Mouse (Mus musculus) lung, postnatal 0 days (tissue): ENCODE results near the gene Slc2a3. TPM values are rescaled to one million over a fixed set of nuclear protein-coding genes. Genes with fewer than 3 reads are reported as not detected.

Experiments
- ATAC-seq: fragments of 200-750 bp; cut with Nextera tagmentation; 2 replicates; pipeline ENCODE4 v1.8.0; 2017; ENCODE audit warnings: moderate library complexity
- DNase-seq: peaks from one replicate; pipeline ENCODE4 v3.0.0-alpha.2; 2016; ENCODE audit warnings: low spot score
- H3K27ac ChIP-seq: fragments of 300-500 bp; sonication (generic); 2 replicates; pipeline ENCODE4 v1.5.1; 2014; ENCODE audit warnings: antibody characterized with exemption, mild to moderate bottlenecking, low read length, mixed read lengths
- H3K27me3 ChIP-seq: fragments of 300-500 bp; sonication (generic); replicated peaks from 2 replicates; pipeline ENCODE4 v1.6.1; 2014; ENCODE audit warnings: low read length, mixed read lengths; ENCODE audit not compliant: insufficient read depth
- H3K36me3 ChIP-seq: fragments of 300-500 bp; sonication (generic); 2 replicates; pipeline ENCODE4 v1.6.1; 2014; ENCODE audit warnings: low read length, mixed read lengths; ENCODE audit not compliant: insufficient read depth
- H3K4me1 ChIP-seq: fragments of 300-500 bp; sonication (generic); 2 replicates; pipeline ENCODE4 v1.6.1; 2014; ENCODE audit warnings: antibody characterized with exemption, low read depth, low read length, mixed read lengths; ENCODE audit not compliant: insufficient read depth
- H3K4me2 ChIP-seq: fragments of 300-500 bp; sonication (generic); replicated peaks from 2 replicates; pipeline ENCODE4 v1.6.1; 2014; ENCODE audit warnings: low read depth, mild to moderate bottlenecking, low read length, moderate library complexity, mixed read lengths
- H3K4me3 ChIP-seq: fragments of 300-500 bp; sonication (generic); 2 replicates; pipeline ENCODE4 v1.5.1; 2014; ENCODE audit warnings: low read depth, low read length
- H3K9ac ChIP-seq: fragments of 300-500 bp; sonication (generic); replicated peaks from 2 replicates; pipeline ENCODE4 v1.6.1; 2014; ENCODE audit warnings: low read depth, mild to moderate bottlenecking
- H3K9me3 ChIP-seq: fragments of 300-500 bp; sonication (generic); 2 replicates; pipeline ENCODE4 v1.6.1; 2016; ENCODE audit warnings: low read length, mixed read lengths
- CTCF ChIP-seq: IDR thresholded peaks from 2 replicates; pipeline ENCODE4 v1.5.1; 2016; ENCODE audit warnings: antibody characterized with exemption, mild to moderate bottlenecking
- EP300 ChIP-seq: IDR thresholded peaks from 2 replicates; pipeline ENCODE4 v1.6.1; 2016; ENCODE audit warnings: antibody characterized with exemption, mild to moderate bottlenecking, control low read depth
- WGBS: fragments of 180-500 bp; shearing (Covaris S2); extraction: QIAGEN DNeasy Blood & Tissue Kit; methylation state at CpG from one replicate; pipeline ENCODE4 v1.1.7; 2014; 5-methylcytosine and 5-hydroxymethylcytosine counted together
- polyA plus RNA-seq: library from polyadenylated mRNA; unstranded; fragments of >200 nt; fragmentation: Nextera tagmentation; extraction: Ambion mirVana; gene quantifications from 2 replicates; pipeline ENCODE4 v1.2.1, GENCODE M21; 2015

The Slc2a3 gene
- polyA plus RNA-seq, 1 experiment from 2014 or later: 3.8 TPM

DNA sequence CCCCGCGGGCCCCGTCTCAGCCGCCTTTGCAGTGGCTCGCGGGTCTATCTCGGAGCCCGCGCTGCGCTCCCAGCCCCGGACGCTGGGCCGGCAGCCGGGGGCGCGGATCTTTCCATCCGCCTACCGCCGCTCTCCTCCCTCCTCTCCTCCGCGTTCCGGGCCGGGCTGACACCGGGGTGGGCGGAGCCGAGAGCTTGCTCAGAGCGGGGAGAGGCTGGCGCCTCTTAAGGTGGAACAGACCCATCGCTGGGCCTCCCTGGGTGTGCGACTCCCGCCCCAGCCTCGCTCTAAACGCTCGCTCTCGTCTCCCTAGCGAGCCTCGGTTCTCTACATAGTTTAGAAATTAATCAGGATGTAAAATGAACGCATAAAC, 9.8 kb upstream of the Slc2a3 start:
- no peaks in the 10 kb centered on the region for H3K27me3 ChIP-seq
- H3K4me1 ChIP-seq: 0 out of 2 replicates have a peak, but pooled peaks cover 3% of the 10 kb centered on the region
- no peak for TF ChIP-seq EP300
- TF ChIP-seq CTCF: peak; percentile 31
- H3K36me3 ChIP-seq: no peaks in the 10 kb centered on the region
- peak overlapping the region; percentile 69 for H3K9ac ChIP-seq
- ATAC-seq: peak; percentile 95
- peak overlapping the region; percentile 54 for H3K4me2 ChIP-seq
- DNase-seq: peak; percentile 98
- H3K4me3 ChIP-seq: peak overlapping the region; percentile 66
- no peaks in the 10 kb centered on the region for H3K9me3 ChIP-seq
- H3K27ac ChIP-seq: peak overlapping the region; percentile 99
- WGBS: under 1% methylated on average over 36 of the region's 38 CpGs

DNA sequence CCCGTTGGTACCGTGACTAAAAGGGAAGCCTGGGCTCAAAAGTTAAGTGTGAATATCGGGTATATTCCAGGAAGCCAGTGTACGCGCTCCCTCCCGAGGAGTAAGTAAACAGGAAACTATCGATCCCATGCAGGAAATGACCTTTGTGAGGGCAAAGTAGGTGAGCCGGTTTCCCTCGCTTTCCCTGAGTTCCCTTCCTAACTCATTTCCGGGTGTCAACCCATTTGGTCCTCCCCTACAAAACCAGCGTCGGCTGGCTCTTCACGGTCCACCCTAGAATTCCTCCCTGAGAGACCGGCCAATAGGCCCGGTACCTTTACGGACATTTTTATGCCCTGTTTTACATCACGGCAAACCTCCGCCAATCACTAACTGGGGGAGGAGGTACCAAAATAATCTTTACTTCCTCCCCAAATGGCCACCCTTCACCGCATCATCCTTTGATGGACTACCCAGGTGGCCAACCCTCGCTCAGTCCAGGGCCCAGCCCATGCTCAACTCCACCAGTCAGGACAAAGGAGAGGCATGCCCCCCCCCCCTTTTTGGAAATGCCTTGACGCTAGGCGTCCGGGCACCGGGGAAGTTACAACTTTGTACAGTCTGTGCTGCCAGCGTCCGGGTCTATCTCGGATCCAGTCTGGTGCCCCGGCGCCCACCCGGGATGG, 9.3 kb upstream of the Slc2a3 start:
- Histone ChIP-seq H3K4me2 (peak overlapping the region; percentile 54), H3K9ac (peak overlapping the region; percentile 69), H3K9me3 (no peaks in the 10 kb centered on the region), H3K4me3 (peak overlapping the region; percentile 66), H3K27me3 (no peaks in the 10 kb centered on the region), H3K36me3 (no peaks in the 10 kb centered on the region), H3K27ac (peak overlapping the region; percentile 99), H3K4me1 (0 out of 2 replicates have a peak, but pooled peaks cover 3% of the 10 kb centered on the region)
- WGBS: 1% methylated on average over 30 of the region's 30 CpGs
- no peak for TF ChIP-seq CTCF
- peak; percentile 93 for TF ChIP-seq EP300
- ATAC-seq (peak; percentile 98), DNase-seq (peak; percentile 99)

DNA sequence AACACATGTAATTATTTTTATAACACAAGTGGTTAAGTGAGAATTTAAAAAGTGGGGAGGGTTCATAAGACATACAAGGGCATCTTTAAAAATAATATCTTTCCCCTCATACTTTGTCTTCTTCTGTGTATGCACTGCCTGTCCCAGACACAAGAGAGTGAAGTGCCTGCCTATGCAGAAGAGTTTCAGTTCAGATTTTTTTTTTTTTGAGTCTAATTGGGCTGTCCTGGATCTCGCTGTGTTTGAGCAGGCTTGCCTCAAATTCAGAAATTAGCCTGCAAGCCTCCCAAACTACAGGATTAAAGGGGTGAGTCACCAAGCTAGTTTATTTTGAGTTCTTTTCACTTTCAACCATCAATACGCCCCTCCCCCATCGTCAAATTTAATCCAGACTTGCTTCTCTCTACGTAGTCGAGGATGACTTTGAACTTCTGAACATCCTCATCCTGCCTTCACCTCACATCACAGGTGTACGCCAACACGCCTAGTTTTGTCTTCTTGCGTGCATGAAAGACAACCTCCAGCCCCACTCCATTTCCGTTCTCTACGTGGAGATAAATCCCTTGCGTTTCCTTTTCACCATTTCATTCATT, 8.7 kb upstream of the Slc2a3 start:
- TF ChIP-seq CTCF (no peak), EP300 (no peak)
- no peak for DNase-seq
- no peaks in the 10 kb centered on the region for H3K9me3 ChIP-seq
- 0 out of 2 replicates have a peak, but pooled peaks cover 3% of the 10 kb centered on the region for H3K4me1 ChIP-seq
- no peaks in the 10 kb centered on the region for H3K36me3 ChIP-seq
- no peak for ATAC-seq
- H3K27me3 ChIP-seq: no peaks in the 10 kb centered on the region
- peak overlapping the region; percentile 99 for H3K27ac ChIP-seq
- H3K4me2 ChIP-seq: peak overlapping the region; percentile 54
- H3K9ac ChIP-seq: peak overlapping the region; percentile 32
- under 1% methylated on average over 11 of the region's 11 CpGs for WGBS
- H3K4me3 ChIP-seq: peak overlapping the region; percentile 66

DNA sequence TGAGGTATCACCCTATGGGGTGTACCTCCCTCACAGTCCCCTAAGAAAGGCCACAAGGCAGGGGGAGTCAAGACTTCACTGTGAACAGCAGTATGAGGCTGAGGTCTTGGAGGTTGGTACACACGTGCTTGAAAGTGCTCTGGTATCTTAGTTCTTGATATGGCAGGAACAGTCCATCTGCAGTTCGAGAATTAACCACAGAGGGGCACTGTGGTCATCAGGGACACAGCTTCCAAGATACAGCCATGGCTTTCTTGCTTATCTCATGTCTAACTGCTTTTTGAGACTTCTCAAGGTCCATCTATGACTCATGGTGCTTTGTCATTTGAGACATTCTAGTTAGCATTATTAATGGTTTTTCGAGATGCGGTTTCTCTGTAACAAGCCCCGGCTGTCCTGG, 3.0 kb upstream of the Slc2a3 start:
- Histone ChIP-seq H3K9ac (no peak overlapping the region), H3K27me3 (no peaks in the 10 kb centered on the region), H3K9me3 (no peaks in the 10 kb centered on the region), H3K4me3 (no peak overlapping the region), H3K27ac (no peak overlapping the region), H3K4me1 (peaks cover 4% of the 10 kb centered on the region; the same call in 1 of the 2 replicates), H3K36me3 (no peaks in the 10 kb centered on the region), H3K4me2 (no peak overlapping the region)
- peak; percentile 83 for DNase-seq
- TF ChIP-seq EP300: no peak
- peak; percentile 93 for TF ChIP-seq CTCF
- WGBS: 16% methylated on average over 5 of the region's 5 CpGs
- ATAC-seq: peak; percentile 65

DNA sequence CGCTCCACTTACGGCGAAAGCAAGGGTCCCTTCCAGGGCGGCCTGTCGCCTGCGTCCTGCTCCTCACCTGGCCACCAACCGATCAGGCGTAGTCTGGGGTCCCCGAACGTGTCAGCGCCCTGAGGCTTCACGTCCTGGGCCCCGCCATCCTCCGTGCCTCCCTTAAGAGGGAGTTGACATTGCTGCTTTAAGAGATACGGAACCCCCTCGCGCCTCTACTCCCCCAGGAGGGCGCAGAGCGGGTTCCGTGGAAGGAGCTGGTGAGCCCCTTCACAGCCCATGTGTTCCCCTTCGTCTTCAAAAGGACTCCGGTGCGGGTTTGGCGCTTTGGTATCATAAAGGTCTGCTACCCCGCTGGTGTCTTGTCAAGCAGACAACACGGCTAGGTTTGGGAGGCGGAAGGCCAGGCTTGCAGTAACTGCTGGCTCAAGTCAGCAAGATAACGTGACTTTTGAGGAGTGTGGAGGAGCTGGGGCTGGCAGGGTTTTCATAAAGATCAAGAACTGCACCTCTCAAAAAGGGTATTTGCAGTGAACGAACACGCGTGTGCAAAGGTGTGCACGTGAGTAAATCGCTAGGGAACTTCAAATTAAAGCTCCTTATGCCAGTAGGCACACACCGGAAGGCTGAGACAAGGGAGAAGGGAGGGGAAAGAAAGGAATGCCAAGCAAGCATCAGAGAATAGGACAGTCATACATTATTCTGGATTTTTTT, 518 bp upstream of the Slc2a3 start:
- Histone ChIP-seq H3K27ac (no peak overlapping the region), H3K27me3 (no peaks in the 10 kb centered on the region), H3K36me3 (no peaks in the 10 kb centered on the region), H3K9me3 (no peaks in the 10 kb centered on the region), H3K4me1 (peaks cover 4% of the 10 kb centered on the region; the same call in 1 of the 2 replicates), H3K4me2 (peak overlapping the region; percentile 96), H3K4me3 (peak overlapping the region; percentile 48), H3K9ac (peak overlapping the region; percentile 34; the same call in 1 of the 2 replicates)
- TF ChIP-seq CTCF (no peak), EP300 (no peak)
- ATAC-seq (peak; percentile 42), DNase-seq (peak; percentile 44)
- WGBS: 3% methylated on average over 34 of the region's 34 CpGs
